Mouse (Mus musculus) bone marrow, adult 2 months (tissue): Measurements from ENCODE around the gene Prx.

ENCODE experiments used
- CTCF ChIP-seq: fragments of 200-500 bp; IDR thresholded peaks from 2 replicates; pipeline ENCODE4 v1.5.1; 2011; ENCODE audit warnings: low read length, control low read depth; ENCODE audit not compliant: control insufficient read depth, insufficient read depth
- POLR2A ChIP-seq: fragments of 200-500 bp; IDR thresholded peaks from 2 replicates; pipeline ENCODE4 v1.6.1; 2011; ENCODE audit warnings: low read depth, mild to moderate bottlenecking, control low read depth, low read length, borderline replicate concordance; ENCODE audit not compliant: control insufficient read depth

GRCm38 (mm10) chr7:27552931-27553513 lies 53.9 kb downstream of the Prx start, which contains the start of the genes Pld3 and 2310022A10Rik:
- TF ChIP-seq POLR2A (peak; percentile 51; the same call in 1 of the 2 replicates), CTCF (no peak)
